Mouse (Mus musculus) forebrain, embryonic 16.5 days (tissue): Measurements from ENCODE around the gene Leng1. TPM values are rescaled to one million over a fixed set of nuclear protein-coding genes. Genes with fewer than 3 reads are reported as not detected.

Experiments used
- ATAC-seq: fragments of 200-750 bp; cut with Nextera tagmentation; 2 replicates; pipeline ENCODE4 v1.8.0; 2017; ENCODE audit warnings: mild to moderate bottlenecking, moderate library complexity
- H3K27ac ChIP-seq: fragments of 300-500 bp; sonication (generic); 2 replicates; pipeline ENCODE4 v1.5.1; 2014; ENCODE audit warnings: low read length, control low read depth
- H3K27me3 ChIP-seq: fragments of 300-500 bp; sonication (generic); replicated peaks from 2 replicates; pipeline ENCODE4 v1.6.1; 2014; ENCODE audit warnings: low read length; ENCODE audit not compliant: control insufficient read depth, insufficient read depth
- H3K36me3 ChIP-seq: fragments of 300-500 bp; sonication (generic); 2 replicates; pipeline ENCODE4 v1.6.1; 2014; ENCODE audit not compliant: control insufficient read depth, insufficient read depth
- H3K4me1 ChIP-seq: fragments of 300-500 bp; sonication (generic); replicated peaks from 2 replicates; pipeline ENCODE4 v1.6.1; 2014; ENCODE audit warnings: low read length; ENCODE audit not compliant: control insufficient read depth, insufficient read depth
- H3K4me2 ChIP-seq: fragments of 300-500 bp; sonication (generic); 2 replicates; pipeline ENCODE4 v1.6.1; 2014; ENCODE audit warnings: mild to moderate bottlenecking, low read length, control low read depth
- H3K4me3 ChIP-seq: fragments of 300-500 bp; sonication (generic); replicated peaks from 2 replicates; pipeline ENCODE4 v1.5.1; 2014; ENCODE audit warnings: mild to moderate bottlenecking, low read length, control low read depth
- H3K9ac ChIP-seq: fragments of 300-500 bp; sonication (generic); replicated peaks from 2 replicates; pipeline ENCODE4 v1.6.1; 2014; ENCODE audit warnings: low read depth, low read length, control low read depth
- H3K9me3 ChIP-seq: fragments of 300-500 bp; sonication (generic); 2 replicates; pipeline ENCODE4 v1.6.1; 2016; ENCODE audit warnings: low read length; ENCODE audit not compliant: control insufficient read depth
- WGBS: fragments of 180-500 bp; shearing (Covaris S2); extraction: QIAGEN DNeasy Blood & Tissue Kit; methylation state at CpG from one replicate; pipeline ENCODE4 v1.1.7; 2014; 5-methylcytosine and 5-hydroxymethylcytosine counted together
- microRNA-seq: library from miRNA; unstranded; fragments of <30 nt; microRNA quantifications from one replicate; pipeline ENCODE4, GENCODE M21; 2017
- polyA plus RNA-seq: library from polyadenylated mRNA; unstranded; fragments of >200 nt; fragmentation: Nextera tagmentation; extraction: Ambion mirVana; gene quantifications from 2 replicates; pipeline ENCODE4 v1.2.1, GENCODE M21; 2015

Gene Leng1
- polyA plus RNA-seq, 1 experiment from 2014 or later = 15.5 TPM

- Histone ChIP-seq H3K27me3 (no peaks in the 10 kb centered on the region), H3K36me3 (peaks cover 7% of the 10 kb centered on the region), H3K9me3 (no peaks in the 10 kb centered on the region), H3K9ac (no peak overlapping the region), H3K4me1 (peaks cover 6% of the 10 kb centered on the region), H3K4me2 (peak overlapping the region; percentile 69), H3K27ac (0 out of 2 replicates have a peak overlapping the region, but pooled peaks have one; percentile 27), H3K4me3 (peak overlapping the region; percentile 61)
- ATAC-seq = peak; percentile 63
- WGBS = 43% methylated on average over 6 of the region's 6 CpGs
Measured at GRCm38 (mm10) chr7:3616389-3617241, 49.0 kb downstream of the Leng1 start.

- Histone ChIP-seq H3K27ac (0 out of 2 replicates have a peak within 1 kb of the TSS, but pooled peaks have one; percentile 27), H3K36me3 (peaks cover 7% of the 10 kb centered on the region), H3K4me1 (peaks cover 6% of the 10 kb centered on the region), H3K4me2 (peak within 1 kb of the TSS; percentile 69), H3K9ac (no peak within 1 kb of the TSS), H3K27me3 (no peaks in the 10 kb centered on the region), H3K9me3 (no peaks in the 10 kb centered on the region), H3K4me3 (peak within 1 kb of the TSS; percentile 61)
- 81% methylated on average over 4 of the region's 4 CpGs for WGBS
- ATAC-seq = no peak
Measured at GRCm38 (mm10) chr7:3616057-3616388, 49.6 kb downstream of the Leng1 start, which contains the start of gene Oscar. TSS of gene Oscar (minus strand) at chr7:3616157.

GRCm38 (mm10) chr7:3614021-3614420 lies 51.6 kb downstream of the Leng1 start:
- no peak for ATAC-seq
- Histone ChIP-seq H3K9ac (no peak overlapping the region), H3K4me2 (no peak overlapping the region), H3K27ac (no peak overlapping the region), H3K4me3 (no peak overlapping the region), H3K9me3 (no peaks in the 10 kb centered on the region), H3K27me3 (no peaks in the 10 kb centered on the region), H3K4me1 (peaks cover 6% of the 10 kb centered on the region), H3K36me3 (no peaks in the 10 kb centered on the region)
- 84% methylated on average over 3 of the region's 3 CpGs for WGBS

DNA sequence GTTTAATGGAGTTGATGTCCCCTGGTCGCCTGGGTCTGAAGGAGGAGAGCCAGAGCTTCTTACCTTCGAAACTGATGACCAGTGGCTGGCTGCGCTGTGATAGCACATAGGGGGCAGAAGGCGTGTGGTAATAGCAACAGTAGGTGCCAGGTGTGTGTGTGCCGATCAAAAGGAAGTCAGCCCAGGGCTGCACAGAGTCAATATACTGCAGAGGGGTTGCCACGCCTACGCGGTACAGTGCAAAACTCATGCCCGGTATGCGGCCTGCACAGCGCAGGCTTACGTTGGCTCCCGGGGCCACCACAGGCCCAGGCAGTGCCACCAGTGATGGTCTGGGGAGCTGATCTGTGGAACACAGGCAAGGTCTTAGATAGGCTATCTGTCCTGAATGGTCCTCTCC lies 54.6 kb downstream of the Leng1 start:
- no peak overlapping the region for H3K27ac ChIP-seq
- H3K9me3 ChIP-seq = no peaks in the 10 kb centered on the region
- no peaks in the 10 kb centered on the region for H3K36me3 ChIP-seq
- H3K4me1 ChIP-seq = no peaks in the 10 kb centered on the region
- ATAC-seq = no peak
- no peak overlapping the region for H3K4me3 ChIP-seq
- no peak overlapping the region for H3K9ac ChIP-seq
- H3K4me2 ChIP-seq = no peak overlapping the region
- no peaks in the 10 kb centered on the region for H3K27me3 ChIP-seq
- 92% methylated on average over 13 of the region's 13 CpGs for WGBS

DNA sequence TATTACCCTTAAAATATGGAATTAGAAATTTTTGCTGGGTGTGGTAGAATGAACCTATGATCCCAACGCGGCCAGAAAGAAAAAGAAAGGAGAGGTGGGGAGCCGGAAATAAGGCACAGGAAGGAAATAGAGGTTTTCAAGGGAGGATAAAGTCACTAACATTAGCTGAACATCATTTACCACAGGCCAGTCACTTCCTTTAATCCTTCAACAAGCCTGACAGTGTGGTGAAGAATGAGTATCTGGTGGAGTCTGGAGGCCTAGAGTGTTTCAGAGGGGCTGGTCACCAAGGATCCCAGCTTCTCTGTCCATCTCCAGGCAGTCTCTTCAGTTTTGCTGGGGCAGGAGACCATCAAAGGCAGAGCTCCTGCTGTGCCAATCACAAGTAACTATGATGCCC lies 55.2 kb downstream of the Leng1 start:
- Histone ChIP-seq H3K4me3 (no peak overlapping the region), H3K27me3 (no peaks in the 10 kb centered on the region), H3K27ac (no peak overlapping the region), H3K36me3 (no peaks in the 10 kb centered on the region), H3K9me3 (no peaks in the 10 kb centered on the region), H3K4me1 (no peaks in the 10 kb centered on the region), H3K9ac (no peak overlapping the region), H3K4me2 (no peak overlapping the region)
- ATAC-seq = no peak
- WGBS = 87% methylated on average over 3 of the region's 3 CpGs

Small RNAs within 50 kb of the gene (microRNA-seq; reads per million reads assigned to microRNA genes)
- gene Mir3572 = 2.5 reads per million, percentile 7 among the genes with 10 or more reads in this experiment

Other genes starting within 250 kb of the Leng1 start
- gene Cacng6, start 241.6 kb downstream of the Leng1 start, polyA plus RNA-seq = 0.14 TPM in 1 of 2 replicates, not detected in the other
- gene Tarm1, start 163.2 kb downstream of the Leng1 start, polyA plus RNA-seq = not detected in 2 replicates
- gene Oscar, start 49.7 kb downstream of the Leng1 start, polyA plus RNA-seq = 0.17 and 0.46 TPM in 2 replicates
- 314 and 357 TPM in 2 replicates for gene Ndufa3, start 48.5 kb downstream of the Leng1 start, polyA plus RNA-seq
- gene Tfpt, start 35.9 kb downstream of the Leng1 start, polyA plus RNA-seq = 30.4 and 31.9 TPM in 2 replicates
- gene Prpf31, start 35.9 kb downstream of the Leng1 start, polyA plus RNA-seq = 99.5 and 109 TPM in 2 replicates
- 42.1 and 47.3 TPM in 2 replicates for gene Cnot3, start 20.6 kb downstream of the Leng1 start, polyA plus RNA-seq
- gene Tmc4, start 11.7 kb upstream of the Leng1 start, polyA plus RNA-seq = 2.5 and 3.3 TPM in 2 replicates
- 240 and 241 TPM in 2 replicates for gene Tsen34, start 27.0 kb upstream of the Leng1 start, polyA plus RNA-seq
- 60.6 and 86.3 TPM in 2 replicates for gene Mboat7, start 27.7 kb upstream of the Leng1 start, polyA plus RNA-seq
- gene Rps9, start 38.2 kb upstream of the Leng1 start, polyA plus RNA-seq = 852 and 923 TPM in 2 replicates
- 0.14 and 0.37 TPM in 2 replicates for gene Pirb, start 54.6 kb upstream of the Leng1 start, polyA plus RNA-seq
- not detected in 2 replicates for gene Gm15448, start 159.8 kb upstream of the Leng1 start, polyA plus RNA-seq
- not detected in 2 replicates for gene Pira2, start 179.2 kb upstream of the Leng1 start, polyA plus RNA-seq
- not detected in 2 replicates for gene Gm14548, start 232.3 kb upstream of the Leng1 start, polyA plus RNA-seq
- not detected in 2 replicates for gene Lilra6, start 249.7 kb upstream of the Leng1 start, polyA plus RNA-seq